Mouse (Mus musculus) kidney, embryonic 15.5 days (tissue): ENCODE results near the gene Wars2. TPM values are rescaled to one million over a fixed set of nuclear protein-coding genes. Genes with fewer than 3 reads are reported as not detected.
A peak's percentile ranks its signal among the peaks of the same experiment; 100 is the strongest.

Experiments used
- ATAC-seq: fragments of 200-750 bp; cut with Nextera tagmentation; replicated peaks from 2 replicates; pipeline ENCODE4 v1.8.0; 2017; ENCODE audit warnings: moderate TSS enrichment; ENCODE audit not compliant: low FRiP score
- H3K27ac ChIP-seq: fragments of 300-500 bp; sonication (generic); 2 replicates; pipeline ENCODE4 v1.5.1; 2015; ENCODE audit warnings: mild to moderate bottlenecking, inconsistent platforms
- H3K27me3 ChIP-seq: fragments of 300-500 bp; sonication (generic); 2 replicates; pipeline ENCODE4 v1.6.1; 2015; ENCODE audit warnings: inconsistent platforms
- H3K36me3 ChIP-seq: fragments of 300-500 bp; sonication (generic); 2 replicates; pipeline ENCODE4 v1.6.1; 2015; ENCODE audit warnings: inconsistent platforms
- H3K4me1 ChIP-seq: fragments of 300-500 bp; sonication (generic); 2 replicates; pipeline ENCODE4 v1.6.1; 2015; ENCODE audit warnings: inconsistent platforms
- H3K4me2 ChIP-seq: fragments of 300-500 bp; sonication (generic); 2 replicates; pipeline ENCODE4 v1.6.1; 2015; ENCODE audit warnings: moderate library complexity, mild to moderate bottlenecking, inconsistent platforms
- H3K4me3 ChIP-seq: fragments of 300-500 bp; sonication (generic); replicated peaks from 2 replicates; pipeline ENCODE4 v1.5.1; 2015; ENCODE audit warnings: mild to moderate bottlenecking, inconsistent platforms
- H3K9ac ChIP-seq: fragments of 300-500 bp; sonication (generic); 2 replicates; pipeline ENCODE4 v1.6.1; 2015; ENCODE audit warnings: mild to moderate bottlenecking, inconsistent platforms
- H3K9me3 ChIP-seq: fragments of 300-500 bp; sonication (generic); replicated peaks from 2 replicates; pipeline ENCODE4 v1.6.1; 2016; ENCODE audit warnings: inconsistent platforms
- WGBS: fragments of 180-500 bp; shearing (Covaris S2); methylation state at CpG from one replicate; pipeline ENCODE4 v1.1.7; 2015; ENCODE audit warnings: mixed read lengths; 5-methylcytosine and 5-hydroxymethylcytosine counted together
- polyA plus RNA-seq: library from polyadenylated mRNA; unstranded; fragments of >200 nt; fragmentation: Nextera tagmentation; extraction: Ambion mirVana; gene quantifications from 2 replicates; pipeline ENCODE4 v1.2.1, GENCODE M21; 2015

Wars2 gene
- polyA plus RNA-seq, 1 experiment from 2014 or later = 9.7 TPM

DNA sequence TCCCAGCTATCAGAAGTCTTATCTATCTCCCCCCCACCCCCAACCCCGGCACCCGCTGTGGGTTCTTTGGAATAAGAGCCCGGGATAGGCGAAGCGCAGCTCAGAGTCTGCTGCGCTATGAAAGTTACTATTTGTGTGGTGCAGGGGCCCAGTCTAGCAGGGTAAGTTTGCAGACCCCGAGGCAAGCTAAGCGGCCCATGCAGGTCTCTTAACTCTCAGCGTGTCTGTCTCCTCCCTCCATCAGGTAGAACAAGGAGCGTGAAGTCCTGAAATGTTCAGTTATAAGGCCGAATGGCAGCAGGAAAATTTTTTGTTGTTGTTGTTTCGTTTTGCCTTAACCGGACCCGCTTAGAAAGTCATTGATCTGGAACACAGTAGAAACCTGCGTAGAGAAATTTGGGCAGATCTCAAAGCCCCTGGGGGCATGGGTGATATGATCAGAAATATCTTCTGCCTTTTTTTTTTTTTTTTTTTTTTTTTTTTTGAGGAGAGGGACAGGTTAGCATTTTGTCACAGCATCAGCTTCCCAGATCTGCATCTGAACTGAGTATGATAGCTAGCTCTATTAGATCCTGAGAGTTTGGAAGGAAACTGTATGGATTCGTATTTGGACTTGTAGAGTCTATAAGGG is 111.7 kb downstream of the Wars2 start:
- H3K4me1 ChIP-seq = peaks cover 19% of the 10 kb centered on the region
- H3K4me3 ChIP-seq = no peak overlapping the region; the same call in 1 of the 2 replicates
- no peaks in the 10 kb centered on the region for H3K36me3 ChIP-seq
- H3K4me2 ChIP-seq = peak overlapping the region; percentile 84; the same call in 1 of the 2 replicates
- ATAC-seq = no peak
- no peaks in the 10 kb centered on the region for H3K9me3 ChIP-seq
- WGBS = 2% methylated on average over 16 of the region's 16 CpGs
- no peak overlapping the region for H3K27ac ChIP-seq
- peaks cover 100% of the 10 kb centered on the region for H3K27me3 ChIP-seq
- H3K9ac ChIP-seq = no peak overlapping the region

DNA sequence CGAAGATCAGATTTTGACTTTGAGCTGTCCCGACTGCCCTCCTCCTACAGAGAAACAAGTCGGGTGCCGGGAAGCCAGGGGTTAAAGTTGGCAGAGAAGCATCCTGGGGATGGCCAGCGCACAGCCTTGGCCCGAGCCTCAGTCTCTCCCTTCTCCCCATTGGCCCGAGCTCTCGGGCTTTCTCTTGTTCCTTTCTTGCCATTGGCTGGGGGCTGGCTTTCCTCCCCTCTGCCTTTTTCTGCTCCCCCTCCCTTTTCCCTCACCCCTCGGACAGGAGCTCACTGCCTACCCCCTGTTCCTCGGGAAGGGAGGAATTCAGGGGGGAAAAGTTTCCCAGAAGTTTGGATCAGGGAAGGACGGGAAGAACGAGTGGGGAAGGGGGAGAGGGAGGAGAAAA is 112.2 kb downstream of the Wars2 start:
- peaks cover 100% of the 10 kb centered on the region for H3K27me3 ChIP-seq
- no peaks in the 10 kb centered on the region for H3K36me3 ChIP-seq
- H3K4me1 ChIP-seq = peaks cover 19% of the 10 kb centered on the region
- WGBS = under 1% methylated on average over 12 of the region's 12 CpGs
- H3K4me3 ChIP-seq = peak overlapping the region; percentile 47
- H3K27ac ChIP-seq = no peak overlapping the region
- 0 out of 2 replicates have a peak, but pooled peaks have one; percentile 31 for ATAC-seq
- no peak overlapping the region for H3K9ac ChIP-seq
- H3K9me3 ChIP-seq = no peaks in the 10 kb centered on the region
- H3K4me2 ChIP-seq = peak overlapping the region; percentile 84

DNA sequence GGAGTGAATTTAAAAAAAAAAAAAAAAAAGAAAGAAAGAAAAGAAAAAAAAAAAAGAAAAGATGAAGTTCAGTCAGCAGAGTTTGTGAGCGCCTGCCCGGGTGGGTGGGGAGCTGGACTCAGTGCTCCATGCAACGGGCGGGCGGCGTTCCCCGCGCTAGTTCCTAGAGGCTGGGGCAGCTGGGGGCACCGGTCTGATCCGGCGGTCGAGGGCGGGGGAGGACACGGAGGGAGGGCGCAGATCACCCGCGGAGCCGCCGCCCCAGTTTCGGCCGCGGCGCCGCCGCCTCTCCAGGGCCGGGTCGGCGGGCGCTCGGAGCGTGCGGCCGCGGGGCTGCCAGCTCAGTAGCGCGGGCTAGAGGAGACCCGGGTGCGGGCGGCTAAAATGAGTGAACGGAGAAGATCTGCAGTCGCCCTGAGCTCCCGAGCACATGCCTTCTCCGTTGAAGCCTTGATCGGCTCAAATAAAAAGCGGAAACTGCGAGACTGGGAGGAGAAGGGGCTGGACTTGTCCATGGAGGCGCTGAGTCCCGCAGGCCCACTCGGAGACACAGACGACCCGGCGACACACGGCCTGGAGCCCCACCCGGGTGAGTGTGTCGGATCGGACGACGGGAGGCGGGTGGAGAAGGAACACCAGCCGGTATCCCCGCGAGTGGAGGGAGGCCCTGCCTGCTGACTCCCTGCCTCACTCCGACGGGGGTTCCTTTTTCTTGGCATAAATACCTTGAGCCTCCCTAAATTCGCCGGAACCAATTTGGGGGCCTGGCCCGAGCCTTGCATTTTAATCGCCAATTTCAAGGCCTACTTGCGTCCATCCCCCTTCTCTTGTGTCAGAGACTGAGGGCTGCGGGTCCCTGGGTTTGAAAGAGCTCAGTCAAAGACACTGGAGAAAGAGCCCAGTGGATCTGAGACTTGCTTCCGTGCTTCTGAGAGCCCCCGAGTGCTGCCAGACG is 112.9 kb downstream of the Wars2 start:
- ATAC-seq = 0 out of 2 replicates have a peak, but pooled peaks have one; percentile 41
- no peaks in the 10 kb centered on the region for H3K36me3 ChIP-seq
- peak overlapping the region; percentile 47 for H3K4me3 ChIP-seq
- WGBS = under 1% methylated on average over 62 of the region's 73 CpGs
- peak overlapping the region; percentile 1; the same call in 1 of the 2 replicates for H3K9ac ChIP-seq
- H3K27me3 ChIP-seq = peaks cover 100% of the 10 kb centered on the region
- no peak overlapping the region for H3K27ac ChIP-seq
- no peaks in the 10 kb centered on the region for H3K9me3 ChIP-seq
- peak overlapping the region; percentile 84 for H3K4me2 ChIP-seq
- H3K4me1 ChIP-seq = peaks cover 19% of the 10 kb centered on the region

DNA sequence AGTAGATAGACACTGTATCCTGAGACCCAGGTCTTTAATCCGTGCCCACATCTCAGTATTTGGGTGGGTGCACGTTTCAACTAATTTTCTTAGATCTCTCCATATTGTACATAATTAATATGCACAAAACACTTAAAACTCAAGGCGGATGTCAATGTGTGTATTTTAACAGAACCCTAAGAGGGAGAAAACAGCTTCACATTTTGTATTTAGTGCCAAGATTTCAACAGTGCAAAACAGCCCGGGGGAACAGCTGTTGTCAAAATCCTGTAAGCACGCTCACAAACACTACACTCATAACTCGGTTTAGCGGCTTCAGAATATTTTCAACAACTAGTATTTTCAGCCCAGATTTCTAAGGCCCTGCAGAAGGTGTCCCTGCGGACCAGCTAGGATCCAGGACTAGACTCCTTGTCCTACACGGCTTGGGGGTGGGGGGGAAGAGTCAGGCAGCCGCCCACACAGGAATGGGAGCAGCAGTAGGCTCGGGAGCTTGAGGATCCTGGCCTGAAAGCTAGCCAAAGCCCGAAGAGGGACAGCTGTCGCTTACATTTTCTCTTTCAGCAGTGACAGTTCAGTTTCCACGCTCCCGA is 113.8 kb downstream of the Wars2 start:
- Histone ChIP-seq H3K4me2 (no peak overlapping the region), H3K9me3 (no peaks in the 10 kb centered on the region), H3K27me3 (peaks cover 100% of the 10 kb centered on the region), H3K4me1 (peaks cover 19% of the 10 kb centered on the region), H3K9ac (no peak overlapping the region), H3K4me3 (no peak overlapping the region; the same call in 1 of the 2 replicates), H3K27ac (no peak overlapping the region), H3K36me3 (no peaks in the 10 kb centered on the region)
- ATAC-seq = no peak
- 1% methylated on average over 15 of the region's 15 CpGs for WGBS

DNA sequence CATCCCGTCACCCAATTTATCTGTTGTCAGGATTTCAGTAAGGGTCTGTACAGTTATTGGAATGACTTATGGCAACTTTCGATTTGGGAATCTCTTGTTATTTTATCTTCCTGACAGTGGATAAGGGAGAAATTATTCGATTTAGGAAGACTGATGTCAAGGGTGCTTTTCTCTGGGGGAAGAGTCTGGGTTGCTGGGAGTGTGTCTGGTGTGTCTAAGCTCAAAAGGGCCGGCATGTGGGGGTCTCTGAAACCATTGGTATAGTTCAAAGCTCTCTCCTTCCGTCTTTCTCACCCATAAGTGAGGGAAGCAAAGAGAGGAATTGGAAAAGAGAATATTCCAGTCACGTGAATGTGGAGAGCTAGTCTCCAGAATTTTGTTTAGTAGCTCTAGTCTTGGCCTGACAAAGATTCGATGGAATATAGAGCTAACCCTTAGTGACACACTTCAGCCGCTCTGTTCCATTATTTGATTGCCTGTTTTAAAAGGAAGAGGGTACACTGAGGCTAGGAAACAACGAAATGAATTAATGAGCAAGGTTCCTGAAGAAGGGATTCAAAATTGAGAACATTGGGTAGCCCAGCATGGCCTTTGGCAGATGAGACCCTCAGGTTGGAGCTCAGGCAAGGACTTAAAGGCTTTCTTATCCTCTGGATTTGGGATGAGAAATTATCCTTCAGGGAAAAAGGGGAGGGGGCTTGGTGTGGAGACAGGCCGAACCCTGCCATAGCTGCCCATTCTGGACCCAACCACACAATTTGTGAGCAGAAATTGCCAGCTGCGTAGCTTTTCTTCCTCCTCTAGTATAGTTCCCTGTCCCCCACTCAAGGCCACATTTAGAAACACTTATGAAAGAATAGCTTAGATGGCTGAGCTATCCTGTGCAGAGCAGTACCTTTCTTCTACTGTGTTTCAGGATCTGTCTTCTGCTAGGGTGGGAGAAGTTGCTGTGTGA is 114.8 kb downstream of the Wars2 start:
- no peak for ATAC-seq
- WGBS = 3% methylated on average over 11 of the region's 11 CpGs
- Histone ChIP-seq H3K36me3 (no peaks in the 10 kb centered on the region), H3K4me3 (no peak overlapping the region), H3K27me3 (peaks cover 97% of the 10 kb centered on the region), H3K4me2 (no peak overlapping the region), H3K4me1 (peaks cover 19% of the 10 kb centered on the region), H3K9me3 (no peaks in the 10 kb centered on the region), H3K9ac (no peak overlapping the region), H3K27ac (no peak overlapping the region)

DNA sequence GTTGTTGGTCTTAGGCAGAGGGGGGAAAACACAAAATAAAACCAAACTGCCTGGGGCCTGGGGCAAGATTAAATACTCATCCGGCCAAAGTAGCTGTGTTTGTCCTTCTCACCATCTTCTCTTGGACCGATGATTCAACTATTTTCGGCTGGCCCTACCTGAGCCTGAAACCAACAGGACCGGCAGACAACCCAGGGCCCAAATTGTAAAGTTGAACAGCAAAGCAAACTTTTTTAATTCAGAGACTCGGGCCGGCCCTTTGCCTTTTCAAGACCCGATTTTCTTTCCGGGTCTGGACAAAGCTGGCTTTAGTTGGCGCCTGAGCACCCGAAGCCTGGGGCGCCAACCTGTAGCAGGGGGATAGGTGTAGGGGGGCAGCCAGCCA is 115.5 kb downstream of the Wars2 start:
- Histone ChIP-seq H3K4me2 (no peak overlapping the region), H3K27me3 (peaks cover 97% of the 10 kb centered on the region), H3K4me3 (no peak overlapping the region), H3K9ac (no peak overlapping the region), H3K9me3 (no peaks in the 10 kb centered on the region), H3K27ac (no peak overlapping the region), H3K36me3 (no peaks in the 10 kb centered on the region), H3K4me1 (peaks cover 19% of the 10 kb centered on the region)
- 0 out of 2 replicates have a peak, but pooled peaks have one; percentile 3 for ATAC-seq
- 5% methylated on average over 11 of the region's 11 CpGs for WGBS

DNA sequence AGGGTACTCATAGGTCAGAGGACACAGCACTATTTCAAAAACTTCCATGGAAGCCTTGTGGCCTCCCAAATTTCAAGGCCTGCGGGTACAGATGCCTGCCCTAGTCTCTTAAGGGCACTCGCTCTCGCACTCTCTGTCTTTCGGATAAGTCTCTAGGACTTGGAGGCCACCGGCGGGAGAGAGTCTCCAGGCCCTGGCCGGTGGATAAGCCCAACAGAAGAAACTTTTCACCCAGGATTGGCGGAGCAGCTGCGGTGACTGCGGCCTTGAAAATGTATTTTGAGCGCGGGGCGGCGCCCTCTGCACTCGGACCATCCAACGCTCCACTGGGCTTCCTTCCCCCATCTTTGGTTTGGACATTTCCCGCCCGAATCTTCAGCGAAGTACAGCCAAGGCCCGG is 115.9 kb downstream of the Wars2 start:
- peaks cover 97% of the 10 kb centered on the region for H3K27me3 ChIP-seq
- H3K4me3 ChIP-seq = no peak overlapping the region
- peaks cover 19% of the 10 kb centered on the region for H3K4me1 ChIP-seq
- H3K36me3 ChIP-seq = no peaks in the 10 kb centered on the region
- no peak overlapping the region for H3K27ac ChIP-seq
- no peak overlapping the region for H3K4me2 ChIP-seq
- no peaks in the 10 kb centered on the region for H3K9me3 ChIP-seq
- peak; percentile 9 for ATAC-seq
- 2% methylated on average over 20 of the region's 20 CpGs for WGBS
- no peak overlapping the region for H3K9ac ChIP-seq

DNA sequence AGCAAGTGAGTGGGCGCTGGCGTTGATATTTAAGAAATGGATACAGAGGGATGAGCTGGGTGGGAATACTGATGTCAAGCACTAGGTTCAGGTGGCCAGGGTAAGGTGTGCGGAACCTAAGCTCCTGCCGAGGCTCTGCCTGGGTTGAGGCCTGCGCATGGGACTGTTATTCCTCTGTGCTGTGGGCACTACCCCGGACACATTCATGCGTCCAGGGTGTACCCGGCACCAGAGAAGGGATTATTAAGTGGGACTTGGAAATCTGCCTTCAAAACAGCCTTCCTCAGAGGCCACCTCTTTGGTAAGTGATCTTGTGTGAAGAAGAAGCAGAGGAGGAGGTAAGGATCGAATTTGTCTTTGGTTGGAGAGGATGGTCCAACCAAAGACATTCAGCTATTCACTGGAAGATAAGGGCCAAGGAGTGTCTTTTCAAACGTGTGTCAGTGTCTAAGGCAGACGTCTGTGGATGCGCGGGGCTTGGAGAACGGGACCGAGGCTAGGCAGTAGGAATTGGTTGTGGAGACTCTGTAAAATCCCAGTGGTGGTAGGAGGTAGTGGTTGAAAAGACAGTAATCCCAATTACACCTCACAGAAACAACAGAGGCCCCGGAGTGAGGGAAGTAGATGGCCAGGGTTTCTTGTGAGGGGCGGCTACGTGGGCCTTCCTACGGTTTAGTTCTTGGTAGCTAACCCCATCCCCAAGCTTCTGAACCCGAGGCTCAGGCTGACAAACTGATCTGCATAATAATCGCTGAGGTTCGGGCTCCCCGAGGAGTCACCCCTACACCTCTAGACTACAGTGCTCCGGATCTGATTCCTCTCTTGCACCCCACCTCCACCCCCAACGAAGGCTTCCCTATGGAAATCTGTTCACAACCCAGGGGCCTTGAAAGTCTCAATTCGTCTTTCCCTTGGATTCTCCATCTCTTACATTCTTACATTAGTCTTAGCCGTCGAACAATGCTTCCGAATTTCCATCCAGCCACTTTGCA is 117.0 kb downstream of the Wars2 start:
- H3K9ac ChIP-seq = no peak overlapping the region
- 3% methylated on average over 29 of the region's 29 CpGs for WGBS
- H3K27ac ChIP-seq = no peak overlapping the region
- no peak overlapping the region for H3K4me3 ChIP-seq
- peaks cover 97% of the 10 kb centered on the region for H3K27me3 ChIP-seq
- no peaks in the 10 kb centered on the region for H3K9me3 ChIP-seq
- no peak for ATAC-seq
- H3K36me3 ChIP-seq = no peaks in the 10 kb centered on the region
- peaks cover 19% of the 10 kb centered on the region for H3K4me1 ChIP-seq
- no peak overlapping the region for H3K4me2 ChIP-seq

DNA sequence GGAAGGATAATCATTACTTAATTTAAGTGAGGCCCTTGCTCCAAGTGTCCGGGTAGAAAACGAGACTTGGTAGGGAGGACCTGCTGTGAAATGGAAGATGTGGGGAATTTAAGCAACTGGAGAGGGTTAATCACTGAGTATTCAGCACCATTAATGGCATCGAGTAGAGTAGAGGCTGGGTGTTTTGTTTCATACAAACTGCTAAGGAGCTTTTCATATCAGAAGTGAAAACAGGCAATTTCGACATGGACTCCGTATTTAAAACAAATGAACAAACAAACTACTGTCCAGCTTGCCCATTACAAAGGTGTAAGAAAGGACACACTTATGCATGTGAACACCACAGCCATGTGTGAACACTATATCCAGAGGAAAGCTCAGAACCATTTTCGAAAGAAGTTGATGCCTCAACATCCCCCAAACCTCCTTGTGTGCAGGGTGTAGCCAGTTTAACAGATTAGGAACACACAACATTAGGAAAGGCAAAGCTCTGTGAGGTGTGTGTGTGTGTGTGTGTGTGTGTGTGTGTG is 118.9 kb downstream of the Wars2 start:
- Histone ChIP-seq H3K27ac (no peak overlapping the region), H3K27me3 (peaks cover 96% of the 10 kb centered on the region), H3K9ac (no peak overlapping the region), H3K9me3 (no peaks in the 10 kb centered on the region), H3K4me3 (no peak overlapping the region), H3K4me1 (peaks cover 7% of the 10 kb centered on the region; the same call in 1 of the 2 replicates), H3K4me2 (no peak overlapping the region), H3K36me3 (no peaks in the 10 kb centered on the region)
- WGBS = 7% methylated on average over 6 of the region's 6 CpGs
- ATAC-seq = no peak

DNA sequence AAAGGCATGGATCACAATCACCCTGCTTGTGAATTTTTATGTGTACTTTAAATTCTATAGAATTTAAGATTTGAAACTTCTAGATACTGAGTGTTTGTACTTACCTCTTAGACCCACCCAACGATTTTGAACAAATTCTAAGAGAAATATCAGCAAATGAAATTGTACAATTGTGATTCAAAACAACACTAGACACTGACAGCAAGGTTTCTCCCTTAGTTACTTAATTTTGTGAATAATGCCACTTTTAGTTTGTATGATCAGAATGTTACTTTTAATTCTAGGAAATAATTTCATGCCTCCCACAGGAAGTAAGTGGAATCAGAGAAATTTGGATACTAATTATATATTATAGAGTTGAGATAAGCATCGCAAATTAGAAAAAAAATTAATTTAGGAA is 119.5 kb downstream of the Wars2 start:
- Histone ChIP-seq H3K4me3 (no peak overlapping the region), H3K27me3 (peaks cover 96% of the 10 kb centered on the region), H3K4me2 (no peak overlapping the region), H3K9me3 (no peaks in the 10 kb centered on the region), H3K27ac (no peak overlapping the region), H3K4me1 (peaks cover 7% of the 10 kb centered on the region; the same call in 1 of the 2 replicates), H3K9ac (no peak overlapping the region), H3K36me3 (no peaks in the 10 kb centered on the region)
- 40% methylated on average over 2 of the region's 2 CpGs for WGBS
- no peak for ATAC-seq
